Mouse (Mus musculus): ENCODE measurements around the gene Nod1.

The Nod1 gene

GRCm38 (mm10) chr6:54891384-54891783, 81.0 kb downstream of the Nod1 start:
- no peak for DNase-seq (ENCODE audit: extremely low spot score, low read depth, low spot score)

- DNase-seq (ENCODE audit: extremely low spot score, low read depth, low spot score), result no peak
Observed at GRCm38 (mm10) chr6:54890221-54890620, 82.2 kb downstream of the Nod1 start.

- no peak for DNase-seq (ENCODE audit: extremely low spot score, low read depth, low spot score)
Observed at GRCm38 (mm10) chr6:54886195-54886594, 86.2 kb downstream of the Nod1 start.

GRCm38 (mm10) chr6:54883424-54883823, 89.0 kb downstream of the Nod1 start:
- no peak for DNase-seq (ENCODE audit: extremely low spot score, low read depth, low spot score)

GRCm38 (mm10) chr6:54880086-54880485, 92.3 kb downstream of the Nod1 start:
- no peak for DNase-seq (ENCODE audit: extremely low spot score, low read depth, low spot score)

- no peak for DNase-seq (ENCODE audit: extremely low spot score, low read depth, low spot score)
Observed at GRCm38 (mm10) chr6:54878546-54878945, 93.9 kb downstream of the Nod1 start.

GRCm38 (mm10) chr6:54877651-54878050, 94.8 kb downstream of the Nod1 start:
- no peak for DNase-seq (ENCODE audit: extremely low spot score, low read depth, low spot score)

- no peak for DNase-seq (ENCODE audit: extremely low spot score, low read depth, low spot score)
Observed at GRCm38 (mm10) chr6:54876782-54877181, 95.6 kb downstream of the Nod1 start.

Data from hindlimb bud, embryonic 11.5 days (tissue).